Mouse (Mus musculus): ENCODE measurements around the gene Ncan. TPM values are rescaled to one million over a fixed set of nuclear protein-coding genes. Genes with fewer than 3 reads are reported as not detected.

Gene Ncan
- total RNA-seq, 2 experiments from 2014 or later = 146 to 158 TPM

DNA sequence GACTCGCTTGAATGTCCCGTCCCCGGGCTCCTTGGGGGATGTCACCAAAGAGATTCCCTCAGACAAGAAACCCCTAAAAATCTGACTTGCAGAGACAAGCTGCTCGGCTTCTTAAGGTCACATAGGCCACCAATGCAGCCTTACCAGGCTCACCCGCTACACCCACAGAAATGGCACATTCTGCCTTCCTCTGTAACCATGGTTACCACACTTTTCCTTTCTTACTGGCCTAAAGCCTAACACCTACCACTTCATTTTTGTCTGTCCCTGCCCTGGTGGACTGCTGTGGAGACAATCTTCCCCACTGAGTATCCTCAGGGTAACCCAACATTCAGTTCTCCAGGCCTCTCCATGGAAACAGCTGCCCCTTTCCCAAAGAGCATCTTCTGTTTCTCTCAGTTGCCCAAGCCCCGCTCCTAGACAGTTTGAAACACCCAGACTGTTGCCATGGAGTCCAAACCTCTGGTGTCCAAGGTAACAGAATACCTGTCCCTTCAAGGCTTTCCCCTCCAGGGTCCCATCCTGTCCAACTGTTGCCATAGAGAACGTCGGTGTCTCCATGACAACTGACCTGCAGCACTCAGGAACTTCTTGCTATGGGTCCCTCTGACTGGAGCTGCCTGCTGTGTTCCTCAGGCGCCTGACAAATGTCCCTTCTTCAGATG, 31.2 kb downstream of the Ncan start:
- H3K27ac ChIP-seq = no peak overlapping the region
- no peak overlapping the region for H3K4me3 ChIP-seq
- DNase-seq (ENCODE audit: low spot score in 2 of 2) = no peak
- no peak for TF ChIP-seq CTCF (conservative IDR thresholded peaks at IDR 0.05)

DNA sequence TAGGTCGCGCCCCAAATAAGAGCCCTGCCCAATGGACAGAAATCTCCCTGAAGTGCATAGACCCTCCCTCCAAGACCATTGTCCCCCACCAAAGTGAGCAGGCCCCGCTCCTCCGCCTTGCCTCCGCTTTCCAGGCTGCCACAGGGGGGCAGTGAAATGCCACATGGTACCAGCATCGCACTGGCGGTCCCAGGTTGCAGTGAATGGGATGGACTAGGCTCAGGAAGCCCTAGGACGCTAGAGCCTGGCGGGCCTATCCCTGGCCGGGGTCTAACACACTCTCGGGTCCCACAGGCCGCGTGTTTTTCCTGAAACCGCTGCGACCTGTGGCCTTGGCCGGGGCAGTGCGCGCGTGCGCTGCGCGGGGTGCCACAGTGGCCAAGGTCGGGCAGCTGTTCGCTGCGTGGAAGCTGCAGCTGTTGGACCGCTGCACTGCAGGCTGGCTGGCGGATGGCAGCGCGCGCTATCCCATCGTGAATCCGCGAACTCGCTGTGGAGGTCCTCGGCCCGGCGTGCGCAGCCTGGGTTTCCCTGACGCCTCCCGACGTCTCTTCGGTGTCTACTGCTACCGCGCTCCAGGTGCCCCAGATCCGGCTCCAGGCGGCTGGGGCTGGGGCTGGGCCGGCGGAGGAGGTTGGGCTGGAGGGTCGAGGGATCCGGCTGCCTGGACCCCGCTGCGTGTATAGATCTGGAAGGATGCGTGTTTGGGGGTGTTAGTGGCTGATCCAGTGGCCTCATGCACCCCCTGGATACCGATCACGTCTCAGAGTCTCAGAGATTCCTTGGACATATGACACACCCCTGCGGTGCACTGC, 32.6 kb downstream of the Ncan start:
- Histone ChIP-seq H3K4me3 (peak overlapping the region; percentile 60), H3K27ac (peak overlapping the region; percentile 57)
- DNase-seq (ENCODE audit: low spot score in 2 of 2) = peak; percentile 54 to 73
- TF ChIP-seq CTCF (conservative IDR thresholded peaks at IDR 0.05) = peak; percentile 90

DNA sequence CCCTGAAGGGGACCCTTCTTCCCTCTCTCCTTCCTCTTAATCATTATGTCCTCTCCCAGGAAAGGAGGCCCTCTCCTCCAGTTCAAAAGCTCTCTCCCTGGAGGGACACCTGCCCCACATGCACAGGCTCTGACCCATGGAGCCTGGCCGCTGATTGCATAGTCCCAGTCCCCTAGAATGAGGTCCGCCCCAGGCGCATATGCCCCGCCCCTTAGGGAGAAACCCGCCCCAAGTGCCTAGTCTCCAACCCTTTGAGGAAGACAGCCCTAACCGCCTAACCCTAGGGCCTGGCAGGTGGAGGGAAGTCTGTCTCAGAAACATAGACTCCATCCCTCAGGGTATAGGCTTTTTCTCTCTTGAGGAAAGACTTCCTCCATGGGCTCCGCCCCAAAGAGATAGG, 33.4 kb downstream of the Ncan start:
- Histone ChIP-seq H3K27ac (no peak overlapping the region), H3K4me3 (no peak overlapping the region)
- no peak for TF ChIP-seq CTCF (conservative IDR thresholded peaks at IDR 0.05)
- DNase-seq (ENCODE audit: low spot score in 2 of 2) = no peak

DNA sequence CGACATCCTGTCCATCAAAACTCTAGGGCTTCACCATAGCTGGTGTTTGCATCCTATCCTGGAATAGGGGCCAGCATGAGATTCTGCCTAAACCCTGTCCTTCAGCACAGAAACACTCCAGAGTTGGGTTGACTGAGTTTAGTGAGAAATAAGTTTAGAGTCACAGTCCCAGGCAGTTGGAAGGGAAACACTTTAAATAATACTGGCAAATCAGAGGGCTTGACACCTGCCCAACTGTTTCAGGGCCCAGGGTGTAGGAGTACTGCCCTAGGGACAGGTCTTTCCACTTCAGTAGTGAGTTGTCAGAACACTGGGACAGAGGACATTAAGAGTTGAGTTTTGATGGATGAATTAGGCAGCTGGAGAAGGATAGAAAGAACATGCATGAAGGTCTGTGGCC, 34.5 kb downstream of the Ncan start:
- DNase-seq (ENCODE audit: low spot score in 2 of 2) = no peak
- H3K27ac ChIP-seq = no peak overlapping the region
- H3K4me3 ChIP-seq = no peak overlapping the region
- TF ChIP-seq CTCF (conservative IDR thresholded peaks at IDR 0.05) = no peak

DNA sequence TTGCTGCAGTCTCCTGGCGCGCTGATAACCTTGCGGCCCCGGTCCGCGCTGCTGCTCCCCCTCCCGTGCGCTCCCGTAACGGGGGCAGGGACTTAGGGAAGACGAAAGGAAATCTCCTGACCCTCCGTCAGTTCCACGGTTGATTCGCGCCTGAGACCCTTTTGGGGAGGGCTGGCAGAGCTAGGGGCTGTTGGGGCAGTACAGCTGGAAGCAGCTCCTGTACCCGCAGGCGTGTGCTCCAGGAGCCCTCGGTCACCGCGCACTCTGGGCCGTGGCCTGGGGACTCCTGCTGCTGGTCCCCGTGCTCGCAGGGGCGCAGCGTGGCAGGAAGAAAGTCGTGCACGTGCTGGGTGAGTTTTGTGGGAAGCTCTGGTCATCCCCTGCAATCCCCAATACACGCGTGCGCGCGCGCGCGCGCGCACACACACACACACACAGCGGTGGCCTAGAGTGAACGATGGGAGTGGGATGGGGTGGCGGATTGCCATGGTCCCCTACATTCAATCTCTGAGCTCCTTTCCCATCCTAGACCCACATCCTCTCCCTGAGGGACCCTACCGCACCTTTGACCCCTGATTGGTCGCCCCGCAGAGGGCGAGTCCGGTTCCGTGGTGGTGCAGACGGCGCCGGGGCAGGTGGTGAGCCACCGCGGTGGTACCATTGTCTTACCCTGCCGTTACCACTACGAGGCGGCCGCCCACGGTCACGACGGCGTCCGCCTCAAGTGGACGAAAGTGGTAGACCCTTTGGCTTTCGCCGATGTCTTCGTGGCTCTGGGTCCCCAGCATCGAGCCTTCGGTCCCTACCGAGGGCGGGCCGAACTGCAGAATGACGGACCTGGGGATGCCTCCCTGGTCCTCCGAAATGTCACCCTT, 36.2 kb downstream of the Ncan start:
- DNase-seq (ENCODE audit: low spot score in 2 of 2) = no peak
- Histone ChIP-seq H3K4me3 (peak overlapping the region; percentile 56), H3K27ac (no peak overlapping the region)
- peak; percentile 26; the same call in 1 of the 2 replicates for TF ChIP-seq CTCF (conservative IDR thresholded peaks at IDR 0.05)

DNA sequence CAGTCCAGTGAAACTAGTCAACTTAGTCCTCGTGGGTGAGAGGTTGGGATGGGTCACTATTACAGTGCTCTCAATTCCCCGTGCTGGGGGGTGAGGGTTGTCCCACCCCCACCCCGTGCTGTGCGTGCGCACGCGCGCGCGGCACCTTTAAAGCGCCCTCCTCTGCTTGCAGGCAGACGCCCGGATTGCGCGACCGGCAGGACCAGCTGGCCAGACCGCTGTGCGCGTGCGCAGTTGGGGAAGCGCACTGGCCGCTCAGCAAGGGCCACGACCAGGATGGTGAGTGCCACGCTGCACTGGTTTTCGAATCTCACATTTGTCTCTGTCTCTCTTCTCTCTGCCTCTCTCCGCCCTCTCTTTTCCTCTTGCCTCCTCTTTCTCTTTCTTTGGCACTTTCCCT, 37.4 kb downstream of the Ncan start, which contains the start of gene Hapln4:
TSS of gene Hapln4 (plus strand) at position 173 of the 400 bp plus-strand sequence.
- Histone ChIP-seq H3K27ac (peak within 1 kb of the TSS; percentile 18; the same call in 1 of the 2 replicates), H3K4me3 (peak within 1 kb of the TSS; percentile 56)
- peak; percentile 47 to 53 for DNase-seq (ENCODE audit: low spot score in 2 of 2)
- 0 out of 2 replicates have a peak, but pooled peaks have one; percentile 10 for TF ChIP-seq CTCF (conservative IDR thresholded peaks at IDR 0.05)

DNA sequence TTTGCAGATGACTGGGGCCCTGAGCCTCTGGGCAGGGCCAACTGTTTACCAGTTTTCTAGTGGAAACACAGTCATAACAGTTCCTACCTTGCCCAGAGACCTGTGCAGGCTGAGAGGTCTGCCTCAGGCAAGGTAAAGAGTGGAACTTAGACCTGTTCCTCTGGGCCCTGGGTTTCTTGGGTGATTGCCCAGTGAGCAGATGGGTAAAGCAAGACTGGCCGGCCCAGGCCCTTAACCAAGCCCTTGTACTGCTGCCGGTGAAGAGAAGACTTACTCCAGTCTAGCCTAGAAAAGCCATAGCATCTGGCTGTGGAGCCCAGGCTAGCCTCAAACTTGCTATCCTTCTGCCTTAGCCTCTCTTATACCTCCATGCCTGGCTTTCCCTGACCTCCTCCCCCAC, 38.7 kb downstream of the Ncan start:
- TF ChIP-seq CTCF (conservative IDR thresholded peaks at IDR 0.05) = no peak
- no peak overlapping the region for H3K4me3 ChIP-seq
- no peak for DNase-seq (ENCODE audit: low spot score in 2 of 2)
- H3K27ac ChIP-seq = no peak overlapping the region

DNA sequence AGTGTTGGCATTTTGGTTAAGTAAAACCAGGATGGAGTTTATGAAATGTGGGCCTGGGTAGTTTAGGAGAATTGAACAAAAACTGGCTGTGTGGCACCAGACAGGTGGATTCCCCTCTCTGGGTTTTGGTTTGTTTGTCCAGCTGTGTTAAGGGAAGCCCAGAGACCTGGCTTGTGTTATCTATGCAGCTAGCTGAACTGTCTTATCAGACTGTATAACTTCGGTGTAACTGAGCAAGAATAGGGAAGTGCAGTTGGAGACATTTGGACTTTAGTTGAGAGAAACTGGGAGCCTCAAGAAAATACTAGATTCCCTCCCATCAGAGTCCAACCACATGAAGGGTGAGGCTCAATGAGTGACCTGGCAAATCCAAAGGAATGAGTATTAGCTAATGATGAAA, 47.0 kb downstream of the Ncan start:
- H3K27ac ChIP-seq = no peak overlapping the region
- no peak overlapping the region for H3K4me3 ChIP-seq
- DNase-seq (ENCODE audit: low spot score in 2 of 2) = no peak
- TF ChIP-seq CTCF (conservative IDR thresholded peaks at IDR 0.05) = no peak

DNA sequence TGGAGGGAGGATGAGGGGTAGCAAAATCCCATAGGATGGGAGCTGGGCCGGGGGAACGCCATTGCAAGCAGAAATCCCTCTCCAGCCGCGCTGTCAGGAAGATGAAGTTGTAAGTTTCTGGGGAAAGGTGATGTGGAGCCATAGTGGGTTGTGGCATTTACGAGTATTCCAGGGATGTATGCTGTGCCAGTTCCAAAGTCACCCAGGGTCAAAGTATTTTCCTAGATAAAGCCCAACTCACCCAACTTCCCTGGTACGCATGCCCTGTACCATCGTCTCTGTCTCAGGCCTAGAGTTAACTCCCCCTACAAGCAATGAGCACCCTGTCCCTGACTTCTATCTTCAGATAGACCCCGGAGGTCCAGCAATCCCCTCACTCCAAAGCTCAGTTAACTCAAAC, 47.6 kb downstream of the Ncan start:
- Histone ChIP-seq H3K4me3 (no peak overlapping the region), H3K27ac (no peak overlapping the region)
- DNase-seq (ENCODE audit: low spot score in 2 of 2) = no peak
- no peak for TF ChIP-seq CTCF (conservative IDR thresholded peaks at IDR 0.05)

DNA sequence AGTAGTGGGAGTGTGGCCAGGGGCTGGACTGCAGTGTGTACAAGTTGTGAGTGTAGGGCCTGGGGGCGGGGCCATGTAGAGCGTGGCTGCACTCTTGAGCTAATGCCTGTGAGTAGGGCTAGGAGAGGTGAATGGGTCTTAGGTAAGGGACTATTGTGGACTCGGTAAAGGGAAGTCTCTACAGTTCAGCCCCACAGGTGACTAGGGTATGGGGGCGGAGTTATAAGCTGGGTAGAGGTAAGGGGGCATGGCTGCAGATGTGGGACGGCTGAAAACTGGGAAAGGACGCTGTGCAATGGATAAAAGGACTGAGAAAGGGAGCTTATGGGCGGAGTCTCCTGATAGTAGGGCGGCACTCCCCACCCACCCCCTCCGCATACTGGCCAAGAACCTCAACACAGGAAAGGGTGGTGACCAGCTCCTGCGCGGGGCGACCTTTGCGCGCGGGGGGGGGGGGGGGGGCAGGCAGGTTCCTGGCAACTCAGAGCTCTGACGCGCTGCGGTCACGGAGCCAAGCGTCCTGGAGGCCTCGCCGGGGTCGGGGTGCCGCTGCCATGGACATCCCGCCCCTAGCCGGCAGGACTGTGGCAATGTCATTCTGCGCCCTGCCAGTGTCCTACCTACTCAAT, 48.1 kb downstream of the Ncan start, which contains the start of gene Tm6sf2:
TSS of gene Tm6sf2 (plus strand) at position 484 of the 629 bp plus-strand sequence.
- Histone ChIP-seq H3K4me3 (no peak within 1 kb of the TSS; the same call in 1 of the 2 replicates), H3K27ac (no peak within 1 kb of the TSS)
- DNase-seq (ENCODE audit: low spot score in 2 of 2) = no peak
- TF ChIP-seq CTCF (conservative IDR thresholded peaks at IDR 0.05) = no peak

DNA sequence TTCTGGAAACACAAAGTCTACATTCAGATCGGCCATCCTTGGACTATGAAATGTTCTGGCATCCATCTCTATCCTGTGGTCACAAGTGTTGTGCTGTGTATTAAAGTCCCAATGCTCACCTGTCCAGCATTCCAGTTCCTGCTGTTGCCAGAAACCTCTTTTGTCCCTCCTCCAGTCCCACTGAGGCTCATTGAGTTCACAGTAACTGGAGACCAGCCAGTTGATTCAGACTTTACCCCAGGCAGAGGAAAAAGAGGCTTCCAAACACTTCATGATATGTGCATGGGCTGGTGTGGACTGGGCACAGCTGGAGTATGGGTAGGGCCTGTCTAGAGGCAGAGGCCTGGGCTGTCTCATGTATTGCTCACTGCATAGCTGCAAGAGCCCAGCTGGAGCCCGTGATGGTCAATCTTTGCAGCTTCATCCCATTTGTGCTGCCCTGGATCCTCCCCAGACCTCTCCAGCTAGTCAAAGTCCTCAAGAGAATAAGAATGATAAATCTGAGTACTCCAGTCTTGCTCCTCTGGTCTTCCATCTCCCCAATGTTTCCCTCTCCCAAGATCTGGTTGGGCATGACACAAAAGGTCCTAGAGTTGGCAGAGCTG, 48.7 kb downstream of the Ncan start:
- Histone ChIP-seq H3K4me3 (no peak overlapping the region), H3K27ac (no peak overlapping the region)
- TF ChIP-seq CTCF (conservative IDR thresholded peaks at IDR 0.05) = no peak
- no peak for DNase-seq (ENCODE audit: low spot score in 2 of 2)

DNA sequence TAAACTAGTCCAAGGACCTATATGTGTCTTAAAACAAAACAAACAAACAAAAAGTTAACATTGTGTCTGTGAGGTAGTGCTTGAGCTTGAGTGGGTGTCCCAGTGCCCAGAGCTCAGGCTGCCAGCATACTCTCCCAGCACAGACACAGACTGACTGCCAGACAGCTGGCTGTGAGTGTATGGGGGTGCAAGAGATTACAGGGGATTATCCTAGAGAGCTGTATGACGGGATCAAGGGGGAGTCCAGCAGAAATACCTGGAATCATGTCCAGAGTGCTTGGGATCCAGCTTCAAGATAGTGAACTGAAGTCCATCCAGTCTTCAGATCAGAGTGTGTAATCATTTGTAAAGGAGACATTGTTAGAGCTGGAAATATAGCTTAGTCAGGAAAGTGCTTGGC, 63.0 kb downstream of the Ncan start:
- Histone ChIP-seq H3K27ac (no peak overlapping the region), H3K4me3 (no peak overlapping the region)
- no peak for DNase-seq (ENCODE audit: low spot score in 2 of 2)
- no peak for TF ChIP-seq CTCF (conservative IDR thresholded peaks at IDR 0.05)
